Mouse (Mus musculus) myocyte (in vitro differentiated cells): ENCODE results near the gene AC170998.1.

Source experiments
- POLR2A ChIP-seq: IDR thresholded peaks from one replicate; pipeline ENCODE4 v1.6.1; 2011; ENCODE audit warnings: low read depth, mild to moderate bottlenecking, control low read depth, moderate library complexity; ENCODE audit not compliant: insufficient read length
- REST ChIP-seq: IDR thresholded peaks from one replicate; pipeline ENCODE4 v1.6.1; 2011; ENCODE audit warnings: mild to moderate bottlenecking, control low read depth, moderate library complexity; ENCODE audit not compliant: insufficient read depth, insufficient read length
- SRF ChIP-seq: IDR thresholded peaks from one replicate; pipeline ENCODE4 v1.6.1; 2011; ENCODE audit warnings: low read depth; ENCODE audit not compliant: control insufficient read depth, insufficient read length

DNA sequence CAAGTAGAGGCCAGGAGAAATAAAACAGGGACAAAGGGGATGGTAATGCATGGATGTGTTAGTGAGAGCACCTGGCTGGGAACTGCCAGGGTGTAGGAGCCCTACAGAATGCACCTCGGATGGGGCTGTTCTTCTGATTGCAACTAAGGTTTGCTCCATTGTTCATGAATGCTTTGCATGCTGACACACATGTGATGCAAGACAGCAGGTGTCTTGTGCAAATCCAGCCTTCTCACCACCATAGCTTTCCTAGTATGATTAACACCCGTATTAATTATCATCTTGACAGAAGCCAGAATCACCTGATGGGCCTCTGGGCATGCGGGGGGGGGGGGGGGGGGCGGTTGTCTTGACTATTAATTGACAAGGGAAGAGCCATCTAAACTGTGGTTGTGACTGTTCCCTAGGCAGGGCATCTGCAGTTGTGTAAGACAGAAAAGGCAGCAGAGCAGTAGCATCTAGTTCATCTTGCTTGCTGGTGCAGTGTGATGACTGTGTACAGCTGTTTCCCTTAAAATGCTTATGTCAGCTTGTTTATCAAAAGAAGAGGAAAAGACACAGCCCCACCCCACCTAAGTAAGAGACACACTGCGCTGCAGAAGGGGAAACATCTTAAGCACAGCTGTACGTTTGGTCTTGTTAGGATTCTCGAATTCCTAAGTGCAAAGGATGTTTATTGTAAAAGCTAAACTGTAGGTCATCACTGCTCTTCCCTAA is 9.9 kb upstream of the AC170998.1 start:
- TF ChIP-seq SRF (no peak), POLR2A (no peak), REST (no peak)
